Comparison of ENCODE assay signal across 10 mouse cellular contexts in the genomic region with DNA sequence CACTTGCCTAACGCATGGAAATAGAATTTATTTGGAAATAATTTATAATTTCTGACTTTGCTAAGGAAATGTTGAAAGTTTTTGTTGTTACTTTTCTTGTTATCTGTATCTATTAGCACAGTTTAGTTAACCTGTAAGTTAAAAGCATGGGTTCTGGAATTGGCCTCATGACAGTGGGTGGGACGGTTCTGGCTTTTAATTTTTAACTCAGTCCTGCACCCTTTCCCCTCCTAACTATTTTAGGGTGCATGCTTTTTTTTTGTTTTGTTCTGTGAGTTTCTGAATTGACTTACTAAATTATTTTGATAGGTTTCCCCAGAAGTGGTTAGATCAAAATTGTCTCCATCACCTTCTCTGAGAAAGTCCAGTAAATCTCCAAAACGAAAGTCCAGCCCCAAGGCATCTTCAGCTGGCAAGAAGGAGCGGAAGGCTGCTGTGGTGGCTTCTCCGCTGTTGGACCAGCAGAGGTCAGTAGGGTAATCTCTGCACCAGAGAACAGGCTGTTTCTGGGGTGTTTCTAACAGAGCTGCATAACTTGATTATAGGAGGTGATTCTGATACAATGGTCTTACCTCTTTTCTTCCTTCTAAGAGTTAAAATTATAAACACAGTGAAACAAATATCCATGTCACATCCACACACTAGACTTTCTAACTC. TPM values are rescaled to one million over a fixed set of nuclear protein-coding genes. Genes with fewer than 3 reads are reported as not detected.
DNase-seq lines count a peak whose midpoint lies in the region; ATAC-seq lines count a peak whose summit lies in the region.
"Had no signal": no experiment of that assay in that cellular context is flagged by ENCODE, and none has a peak within 500 bp of the region (broad histone marks: within the 10 kb centered on the region; RNA-seq: fewer than 3 reads in every experiment).

No protein-coding gene starts in this region.

- H3K27me3 ChIP-seq in hindbrain, embryonic 11.5 days (ENCODE audit: control insufficient read depth, insufficient read depth, low read length), result no peaks in the 10 kb centered on the region
- no peaks in the 10 kb centered on the region for H3K27me3 ChIP-seq in hindbrain, embryonic 13.5 days
- H3K27me3 ChIP-seq: hindbrain, embryonic 15.5 days; liver, embryonic 13.5 days had no signal

- DNase-seq in hindbrain, embryonic 11.5 days (ENCODE audit: low spot score), result peak; percentile 36
- DNase-seq in 416B (ENCODE audit: low read depth) (peak; percentile 50), ZHBTc4 (ENCODE audit: low read depth, low spot score) (peak; percentile 19)
- DNase-seq in kidney, postnatal 25 days, result peak; percentile 38 to 57
- no peak for DNase-seq in right cerebral cortex, postnatal 25 days
- DNase-seq in spleen, postnatal 10 days (ENCODE audit: low spot score in 2 of 2), result no peak
- no peak for DNase-seq in left cerebral cortex, adult 9 months (ENCODE audit: low spot score in 2 of 2)
- DNase-seq: liver, embryonic 13.5 days had no signal

- no peak overlapping the region for H3K27ac ChIP-seq in hindbrain, embryonic 11.5 days (ENCODE audit: low read depth, low read length)
- H3K27ac ChIP-seq in hindbrain, embryonic 13.5 days, result no peak overlapping the region
- H3K27ac ChIP-seq: hindbrain, embryonic 15.5 days; liver, embryonic 13.5 days had no signal

- H3K36me3 ChIP-seq in hindbrain, embryonic 11.5 days (ENCODE audit: control insufficient read depth, insufficient read depth, low read length), result no peaks in the 10 kb centered on the region
- H3K36me3 ChIP-seq in hindbrain, embryonic 13.5 days, result peaks cover 7% of the 10 kb centered on the region

- H3K4me1 ChIP-seq in hindbrain, embryonic 11.5 days (replicated peaks; ENCODE audit: control insufficient read depth, insufficient read depth, low read length), result no peaks in the 10 kb centered on the region
- H3K4me1 ChIP-seq in hindbrain, embryonic 13.5 days (replicated peaks), result 0 out of 2 replicates have a peak, but pooled peaks cover 4% of the 10 kb centered on the region
- H3K4me1 ChIP-seq: liver, embryonic 13.5 days had no signal

- no peaks in the 10 kb centered on the region for H3K9me3 ChIP-seq in hindbrain, embryonic 11.5 days (ENCODE audit: control insufficient read depth, low read length)
- no peaks in the 10 kb centered on the region for H3K9me3 ChIP-seq in hindbrain, embryonic 13.5 days
- H3K9me3 ChIP-seq: hindbrain, embryonic 15.5 days; liver, embryonic 13.5 days had no signal

- H3K4me2 ChIP-seq in hindbrain, embryonic 11.5 days (replicated peaks; ENCODE audit: low read depth, low read length), result no peak overlapping the region
- H3K4me2 ChIP-seq in hindbrain, embryonic 13.5 days, result no peak overlapping the region
- H3K4me2 ChIP-seq: hindbrain, embryonic 15.5 days; liver, embryonic 13.5 days had no signal

- WGBS in hindbrain, embryonic 11.5 days, result 67% methylated on average over 5 of the region's 5 CpGs
- WGBS in hindbrain, embryonic 13.5 days, result 53% methylated on average over 5 of the region's 5 CpGs

- no peak overlapping the region for H3K4me3 ChIP-seq in hindbrain, embryonic 11.5 days (ENCODE audit: low read depth, low read length)
- no peak overlapping the region for H3K4me3 ChIP-seq in hindbrain, embryonic 13.5 days
- H3K4me3 ChIP-seq: hindbrain, embryonic 15.5 days; liver, embryonic 13.5 days had no signal

- no peak overlapping the region for H3K9ac ChIP-seq in hindbrain, embryonic 11.5 days (ENCODE audit: low read depth, low read length)
- H3K9ac ChIP-seq in hindbrain, embryonic 13.5 days, result no peak overlapping the region
- H3K9ac ChIP-seq: hindbrain, embryonic 15.5 days; liver, embryonic 13.5 days had no signal

- ATAC-seq in hindbrain, embryonic 11.5 days (ENCODE audit: low FRiP score), result no peak
- no peak for ATAC-seq in hindbrain, embryonic 13.5 days (ENCODE audit: low FRiP score)

RNA-seq across cellular contexts. Expression of a gene that starts 25.3 kb away (rescaled TPM):
- polyA plus RNA-seq in hindbrain, embryonic 11.5 days (2014; fragmentation: Nextera tagmentation; extraction: Ambion mirVana), result 34.8 and 44.6 TPM in 2 replicates
- 42.4 and 49.5 TPM in 2 replicates for polyA plus RNA-seq in hindbrain, embryonic 13.5 days (2015; fragmentation: Nextera tagmentation; extraction: Ambion mirVana)

Comparison
In these comparisons a context has a peak if more than half of its experiments do, and no peak if none do; other contexts are left out.
1. DNase-seq: peak in hindbrain, embryonic 11.5 days (single experiment), 416B (single experiment), ZHBTc4 (single experiment) and kidney, postnatal 25 days (2 of 2); none in right cerebral cortex, postnatal 25 days (single experiment), spleen, postnatal 10 days (0 of 2) and left cerebral cortex, adult 9 months (0 of 2).